Mouse (Mus musculus) bone marrow macrophage, adult 2 months (primary cell): Measurements from ENCODE around the gene Pik3cg.

Experiments used
- CTCF ChIP-seq: IDR thresholded peaks from 2 replicates; pipeline ENCODE4 v1.5.1; 2012; ENCODE audit warnings: low read depth, mild to moderate bottlenecking, low read length, moderate library complexity
- POLR2A ChIP-seq: IDR thresholded peaks from 2 replicates; pipeline ENCODE4 v1.6.1; 2012; ENCODE audit warnings: mild to moderate bottlenecking, low read depth, low read length, borderline replicate concordance

DNA sequence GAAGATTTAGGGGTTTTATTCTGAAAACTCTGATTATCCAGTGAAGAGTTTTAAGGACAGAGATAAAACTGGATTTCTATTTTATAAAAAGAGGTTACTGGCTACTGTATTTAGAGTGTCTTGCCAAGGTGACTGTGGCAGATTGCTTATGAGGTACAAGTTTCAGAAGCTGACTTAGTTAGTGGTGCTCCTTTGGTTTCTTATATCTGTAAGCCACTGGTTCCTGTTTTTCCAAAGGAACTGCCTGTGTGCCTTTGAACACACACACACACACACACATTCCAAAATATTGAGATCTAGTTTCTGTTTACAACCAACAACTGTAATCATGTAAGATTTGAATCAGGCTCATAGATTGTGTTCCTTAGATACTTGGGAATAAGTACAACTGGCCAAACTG lies 66.7 kb downstream of the Pik3cg start:
- no peak for TF ChIP-seq POLR2A
- TF ChIP-seq CTCF = no peak
